Mouse (Mus musculus): ENCODE results near the gene Plscr3. TPM values are rescaled to one million over a fixed set of nuclear protein-coding genes. Genes with fewer than 3 reads are reported as not detected.

Gene Plscr3
- polyA plus RNA-seq, 1 experiment from 2014 or later: 44.3 TPM

Small RNA genes lying within 50 kb of the gene (microRNA-seq; reads per million reads assigned to microRNA genes)
- gene Mir6924: not detected

Other genes with a start within 250 kb of the Plscr3 start
- 22.0 and 31.5 TPM in 2 replicates for gene Atp1b2, start 240.4 kb upstream of the Plscr3 start, polyA plus RNA-seq (2014; fragmentation: Nextera tagmentation; extraction: Ambion mirVana)
- not detected in 2 replicates for gene Shbg, start 228.5 kb upstream of the Plscr3 start, polyA plus RNA-seq (2014; fragmentation: Nextera tagmentation; extraction: Ambion mirVana)
- gene Sat2, start 224.4 kb upstream of the Plscr3 start, polyA plus RNA-seq (2014; fragmentation: Nextera tagmentation; extraction: Ambion mirVana): 17.6 and 18.2 TPM in 2 replicates
- gene Fxr2, start 213.4 kb upstream of the Plscr3 start, polyA plus RNA-seq (2014; fragmentation: Nextera tagmentation; extraction: Ambion mirVana): 34.2 and 35.0 TPM in 2 replicates
- not detected in 2 replicates for gene Sox15, start 191.1 kb upstream of the Plscr3 start, polyA plus RNA-seq (2014; fragmentation: Nextera tagmentation; extraction: Ambion mirVana)
- 72.9 and 83.0 TPM in 2 replicates for gene Mpdu1, start 183.7 kb upstream of the Plscr3 start, polyA plus RNA-seq (2014; fragmentation: Nextera tagmentation; extraction: Ambion mirVana)
- gene Cd68, start 180.2 kb upstream of the Plscr3 start, polyA plus RNA-seq (2014; fragmentation: Nextera tagmentation; extraction: Ambion mirVana): 8.2 and 9.6 TPM in 2 replicates
- gene Eif4a1, start 174.0 kb upstream of the Plscr3 start, polyA plus RNA-seq (2014; fragmentation: Nextera tagmentation; extraction: Ambion mirVana): 1,177 and 1,222 TPM in 2 replicates
- 81.8 and 88.2 TPM in 2 replicates for gene Senp3, start 164.3 kb upstream of the Plscr3 start, polyA plus RNA-seq (2014; fragmentation: Nextera tagmentation; extraction: Ambion mirVana)
- gene Tnfsf13, start 160.6 kb upstream of the Plscr3 start, polyA plus RNA-seq (2014; fragmentation: Nextera tagmentation; extraction: Ambion mirVana): 0.53 TPM in 1 of 2 replicates, not detected in the other
- gene Tnfsf12, start 150.5 kb upstream of the Plscr3 start, polyA plus RNA-seq (2014; fragmentation: Nextera tagmentation; extraction: Ambion mirVana): 2.2 and 2.7 TPM in 2 replicates
- gene Tnfsfm13, start 150.3 kb upstream of the Plscr3 start, polyA plus RNA-seq (2014; fragmentation: Nextera tagmentation; extraction: Ambion mirVana): 1.5 and 1.6 TPM in 2 replicates
- 21.1 and 21.3 TPM in 2 replicates for gene Polr2a, start 87.7 kb upstream of the Plscr3 start, polyA plus RNA-seq (2014; fragmentation: Nextera tagmentation; extraction: Ambion mirVana)
- 0.56 TPM in 1 of 2 replicates, not detected in the other for gene Slc35g3, start 84.4 kb upstream of the Plscr3 start, polyA plus RNA-seq (2014; fragmentation: Nextera tagmentation; extraction: Ambion mirVana)
- 2.1 and 2.8 TPM in 2 replicates for gene Zbtb4, start 80.5 kb upstream of the Plscr3 start, polyA plus RNA-seq (2014; fragmentation: Nextera tagmentation; extraction: Ambion mirVana)
- gene Chrnb1, start 50.4 kb upstream of the Plscr3 start, polyA plus RNA-seq (2014; fragmentation: Nextera tagmentation; extraction: Ambion mirVana): 0.68 and 1.4 TPM in 2 replicates
- gene Fgf11, start 44.5 kb upstream of the Plscr3 start, polyA plus RNA-seq (2014; fragmentation: Nextera tagmentation; extraction: Ambion mirVana): 2.9 and 3.0 TPM in 2 replicates
- 0.15 and 0.52 TPM in 2 replicates for gene Tmem102, start 40.8 kb upstream of the Plscr3 start, polyA plus RNA-seq (2014; fragmentation: Nextera tagmentation; extraction: Ambion mirVana)
- gene Gm39566, start 31.1 kb upstream of the Plscr3 start, polyA plus RNA-seq (2014; fragmentation: Nextera tagmentation; extraction: Ambion mirVana): not detected in 2 replicates
- gene Spem2, start 27.9 kb upstream of the Plscr3 start, polyA plus RNA-seq (2014; fragmentation: Nextera tagmentation; extraction: Ambion mirVana): not detected in 2 replicates
- gene Spem1, start 24.2 kb upstream of the Plscr3 start, polyA plus RNA-seq (2014; fragmentation: Nextera tagmentation; extraction: Ambion mirVana): 0.39 TPM in 1 of 2 replicates, not detected in the other
- 15.7 and 18.4 TPM in 2 replicates for gene Nlgn2, start 8.6 kb upstream of the Plscr3 start, polyA plus RNA-seq (2014; fragmentation: Nextera tagmentation; extraction: Ambion mirVana)
- gene Tmem256, start 7.9 kb upstream of the Plscr3 start, polyA plus RNA-seq (2014; fragmentation: Nextera tagmentation; extraction: Ambion mirVana): 307 and 386 TPM in 2 replicates
- gene Tnk1, start 12.4 kb downstream of the Plscr3 start, polyA plus RNA-seq (2014; fragmentation: Nextera tagmentation; extraction: Ambion mirVana): 0.32 TPM in 1 of 2 replicates, not detected in the other
- not detected in 2 replicates for gene Tmem95, start 31.6 kb downstream of the Plscr3 start, polyA plus RNA-seq (2014; fragmentation: Nextera tagmentation; extraction: Ambion mirVana)
- gene Kctd11, start 35.0 kb downstream of the Plscr3 start, polyA plus RNA-seq (2014; fragmentation: Nextera tagmentation; extraction: Ambion mirVana): 1.1 and 1.2 TPM in 2 replicates
- gene Acap1, start 49.2 kb downstream of the Plscr3 start, polyA plus RNA-seq (2014; fragmentation: Nextera tagmentation; extraction: Ambion mirVana): 0.10 and 0.17 TPM in 2 replicates
- 15.0 and 18.6 TPM in 2 replicates for gene 2810408A11Rik, start 54.6 kb downstream of the Plscr3 start, polyA plus RNA-seq (2014; fragmentation: Nextera tagmentation; extraction: Ambion mirVana)
- 16.7 and 23.8 TPM in 2 replicates for gene Neurl4, start 54.7 kb downstream of the Plscr3 start, polyA plus RNA-seq (2014; fragmentation: Nextera tagmentation; extraction: Ambion mirVana)
- gene Gps2, start 67.5 kb downstream of the Plscr3 start, polyA plus RNA-seq (2014; fragmentation: Nextera tagmentation; extraction: Ambion mirVana): 62.9 and 67.8 TPM in 2 replicates
- 1,251 and 1,277 TPM in 2 replicates for gene Eif5a, start 75.6 kb downstream of the Plscr3 start, polyA plus RNA-seq (2014; fragmentation: Nextera tagmentation; extraction: Ambion mirVana)
- gene Ybx2, start 89.4 kb downstream of the Plscr3 start, polyA plus RNA-seq (2014; fragmentation: Nextera tagmentation; extraction: Ambion mirVana): 3.9 and 4.0 TPM in 2 replicates
- gene Slc2a4, start 101.8 kb downstream of the Plscr3 start, polyA plus RNA-seq (2014; fragmentation: Nextera tagmentation; extraction: Ambion mirVana): 5.5 and 6.7 TPM in 2 replicates
- gene Cldn7, start 118.4 kb downstream of the Plscr3 start, polyA plus RNA-seq (2014; fragmentation: Nextera tagmentation; extraction: Ambion mirVana): not detected in 2 replicates
- 24.0 and 26.1 TPM in 2 replicates for gene Ctdnep1, start 134.8 kb downstream of the Plscr3 start, polyA plus RNA-seq (2014; fragmentation: Nextera tagmentation; extraction: Ambion mirVana)
- 189 and 203 TPM in 2 replicates for gene Elp5, start 136.1 kb downstream of the Plscr3 start, polyA plus RNA-seq (2014; fragmentation: Nextera tagmentation; extraction: Ambion mirVana)
- gene Gabarap, start 144.8 kb downstream of the Plscr3 start, polyA plus RNA-seq (2014; fragmentation: Nextera tagmentation; extraction: Ambion mirVana): 701 and 779 TPM in 2 replicates
- gene Phf23, start 149.4 kb downstream of the Plscr3 start, polyA plus RNA-seq (2014; fragmentation: Nextera tagmentation; extraction: Ambion mirVana): 49.4 and 49.6 TPM in 2 replicates
- gene Dvl2, start 154.2 kb downstream of the Plscr3 start, polyA plus RNA-seq (2014; fragmentation: Nextera tagmentation; extraction: Ambion mirVana): 19.7 and 25.7 TPM in 2 replicates
- gene Acadvl, start 169.0 kb downstream of the Plscr3 start, polyA plus RNA-seq (2014; fragmentation: Nextera tagmentation; extraction: Ambion mirVana): 53.3 and 58.4 TPM in 2 replicates
- gene Dlg4, start 170.6 kb downstream of the Plscr3 start, polyA plus RNA-seq (2014; fragmentation: Nextera tagmentation; extraction: Ambion mirVana): 19.3 and 21.0 TPM in 2 replicates
- 2.0 and 2.1 TPM in 2 replicates for gene Asgr1, start 207.7 kb downstream of the Plscr3 start, polyA plus RNA-seq (2014; fragmentation: Nextera tagmentation; extraction: Ambion mirVana)
- gene Asgr2, start 246.3 kb downstream of the Plscr3 start, polyA plus RNA-seq (2014; fragmentation: Nextera tagmentation; extraction: Ambion mirVana): not detected in 2 replicates

Data from forebrain, embryonic 14.5 days (tissue).